Mouse (Mus musculus): ENCODE measurements at regions not wholly inside any gene's neighbourhood (a gene's known extent, or its start where the extent isn't known, plus 50 kb on each side); places are given as distances from the start of the nearest gene placed in this dataset.

DNA sequence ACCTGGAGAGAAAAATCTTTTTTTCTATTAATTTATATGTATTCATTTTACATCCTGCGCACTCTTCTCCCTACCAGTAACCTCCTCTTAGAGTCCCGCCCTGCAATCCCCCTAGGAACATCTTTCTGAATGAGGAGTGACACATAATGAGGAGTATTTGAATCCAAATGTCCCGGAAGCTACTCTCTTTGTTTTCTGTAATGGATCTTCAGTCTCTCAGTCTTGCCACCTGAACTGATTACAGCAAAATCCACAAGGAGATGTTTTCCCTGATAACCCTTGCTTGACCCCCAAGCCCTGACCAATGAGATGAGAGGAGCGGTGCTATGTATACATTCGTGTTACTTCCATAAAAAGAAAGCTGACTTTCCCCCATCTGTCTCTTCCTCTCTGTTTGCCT is 334.4 kb upstream of the Marcks start:
- no peaks in the 10 kb centered on the region for H3K36me3 ChIP-seq
- no peaks in the 10 kb centered on the region for H3K9me3 ChIP-seq
- no peak overlapping the region for H3K4me3 ChIP-seq
- 79% methylated on average over 5 of the region's 5 CpGs for WGBS
- H3K27me3 ChIP-seq, result no peaks in the 10 kb centered on the region
- H3K9ac ChIP-seq, result no peak overlapping the region
- no peak for ATAC-seq (ENCODE audit: low FRiP score, low read depth)
- H3K4me1 ChIP-seq (replicated peaks), result no peaks in the 10 kb centered on the region
- no peak overlapping the region for H3K4me2 ChIP-seq
- H3K27ac ChIP-seq (replicated peaks), result no peak overlapping the region

- ATAC-seq (ENCODE audit: low FRiP score, low read depth), result no peak
- no peaks in the 10 kb centered on the region for H3K27me3 ChIP-seq
Observed at GRCm38 (mm10) chr10:37457384-37457783, 318.7 kb upstream of the Marcks start.

DNA sequence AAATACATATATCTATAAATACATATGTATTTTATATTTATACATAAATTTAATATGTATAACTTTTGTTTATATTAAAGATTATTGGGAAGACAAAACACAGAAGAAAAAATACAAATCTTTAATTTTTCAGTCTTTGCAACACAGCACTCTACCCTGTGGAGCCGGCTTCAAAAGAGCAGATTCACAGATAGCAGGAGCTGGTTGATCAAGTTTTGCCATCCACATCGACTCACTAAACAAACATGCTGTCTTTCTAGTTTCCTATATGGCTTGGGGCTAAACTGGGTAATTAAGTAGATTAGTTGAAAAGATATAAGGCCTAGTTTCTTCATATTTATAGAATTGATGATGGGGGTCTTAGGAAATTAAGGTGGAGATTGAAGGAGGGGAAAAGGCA is 311.2 kb upstream of the Marcks start:
- no peak overlapping the region for H3K9ac ChIP-seq
- H3K4me2 ChIP-seq, result no peak overlapping the region
- no peak overlapping the region for H3K27ac ChIP-seq (replicated peaks)
- no peak for ATAC-seq (ENCODE audit: low FRiP score, low read depth)
- 88% methylated on average over 2 of the region's 2 CpGs for WGBS
- no peaks in the 10 kb centered on the region for H3K27me3 ChIP-seq
- no peak overlapping the region for H3K4me3 ChIP-seq
- H3K36me3 ChIP-seq, result no peaks in the 10 kb centered on the region
- no peaks in the 10 kb centered on the region for H3K9me3 ChIP-seq
- no peaks in the 10 kb centered on the region for H3K4me1 ChIP-seq (replicated peaks)

More at GRCm38 (mm10) chr10:37457384-37457783, 318.7 kb upstream of the Marcks start:
- Histone ChIP-seq H3K27ac (replicated peaks) (no peak overlapping the region), H3K4me3 (no peak overlapping the region), H3K4me1 (replicated peaks) (no peaks in the 10 kb centered on the region), H3K9me3 (no peaks in the 10 kb centered on the region), H3K9ac (no peak overlapping the region), H3K36me3 (no peaks in the 10 kb centered on the region), H3K4me2 (no peak overlapping the region)
- WGBS, result 78% methylated on average over 2 of the region's 2 CpGs

GRCm38 (mm10) chr10:37447333-37448204 is 308.8 kb upstream of the Marcks start:
- Histone ChIP-seq H3K9me3 (no peaks in the 10 kb centered on the region), H3K36me3 (no peaks in the 10 kb centered on the region), H3K4me2 (no peak overlapping the region), H3K4me3 (no peak overlapping the region), H3K9ac (no peak overlapping the region), H3K27ac (replicated peaks) (no peak overlapping the region), H3K27me3 (no peaks in the 10 kb centered on the region), H3K4me1 (replicated peaks) (no peaks in the 10 kb centered on the region)
- 77% methylated on average over 4 of the region's 4 CpGs for WGBS
- ATAC-seq (ENCODE audit: low FRiP score, low read depth), result no peak

- H3K36me3 ChIP-seq, result no peaks in the 10 kb centered on the region
- peak; percentile 80 for ATAC-seq (ENCODE audit: low FRiP score, low read depth)
- H3K9ac ChIP-seq, result no peak overlapping the region
- H3K9me3 ChIP-seq, result no peaks in the 10 kb centered on the region
- H3K27me3 ChIP-seq, result no peaks in the 10 kb centered on the region
- H3K4me1 ChIP-seq (replicated peaks), result 0 out of 2 replicates have a peak, but pooled peaks cover 2% of the 10 kb centered on the region
- H3K4me2 ChIP-seq, result no peak overlapping the region
- 41% methylated on average over 4 of the region's 4 CpGs for WGBS
- H3K4me3 ChIP-seq, result no peak overlapping the region
- no peak overlapping the region for H3K27ac ChIP-seq (replicated peaks)
Observed at GRCm38 (mm10) chr10:37439863-37440613, 301.3 kb upstream of the Marcks start.

GRCm38 (mm10) chr10:37438312-37438711 is 299.6 kb upstream of the Marcks start:
- no peak for ATAC-seq (ENCODE audit: low FRiP score, low read depth)
- 52% methylated on average over 3 of the region's 3 CpGs for WGBS
- H3K27ac ChIP-seq (replicated peaks), result no peak overlapping the region
- H3K4me2 ChIP-seq, result no peak overlapping the region
- H3K36me3 ChIP-seq, result no peaks in the 10 kb centered on the region
- no peak overlapping the region for H3K4me3 ChIP-seq
- H3K4me1 ChIP-seq (replicated peaks), result 0 out of 2 replicates have a peak, but pooled peaks cover 2% of the 10 kb centered on the region
- H3K9ac ChIP-seq, result no peak overlapping the region
- H3K9me3 ChIP-seq, result no peaks in the 10 kb centered on the region
- no peaks in the 10 kb centered on the region for H3K27me3 ChIP-seq

GRCm38 (mm10) chr10:37436849-37437248 is 298.1 kb upstream of the Marcks start:
- Histone ChIP-seq H3K4me1 (replicated peaks) (0 out of 2 replicates have a peak, but pooled peaks cover 2% of the 10 kb centered on the region), H3K27me3 (no peaks in the 10 kb centered on the region), H3K27ac (replicated peaks) (no peak overlapping the region), H3K4me3 (no peak overlapping the region), H3K9me3 (no peaks in the 10 kb centered on the region), H3K4me2 (no peak overlapping the region), H3K9ac (no peak overlapping the region), H3K36me3 (no peaks in the 10 kb centered on the region)
- no peak for ATAC-seq (ENCODE audit: low FRiP score, low read depth)

- no peak overlapping the region for H3K4me2 ChIP-seq
- no peaks in the 10 kb centered on the region for H3K36me3 ChIP-seq
- no peak overlapping the region for H3K9ac ChIP-seq
- H3K27ac ChIP-seq (replicated peaks), result no peak overlapping the region
- H3K4me3 ChIP-seq, result no peak overlapping the region
- no peaks in the 10 kb centered on the region for H3K9me3 ChIP-seq
- no peaks in the 10 kb centered on the region for H3K27me3 ChIP-seq
- WGBS, result 50% methylated on average over 5 of the region's 5 CpGs
- H3K4me1 ChIP-seq (replicated peaks), result 0 out of 2 replicates have a peak, but pooled peaks cover 2% of the 10 kb centered on the region
- no peak; the same call in 1 of the 2 replicates for ATAC-seq (ENCODE audit: low FRiP score, low read depth)
Observed at GRCm38 (mm10) chr10:37434229-37434628, 295.5 kb upstream of the Marcks start.

- H3K27ac ChIP-seq (replicated peaks), result no peak overlapping the region
- H3K27me3 ChIP-seq, result no peaks in the 10 kb centered on the region
- H3K4me3 ChIP-seq, result no peak overlapping the region
- no peaks in the 10 kb centered on the region for H3K9me3 ChIP-seq
- no peaks in the 10 kb centered on the region for H3K36me3 ChIP-seq
- H3K4me2 ChIP-seq, result no peak overlapping the region
- H3K4me1 ChIP-seq (replicated peaks), result no peaks in the 10 kb centered on the region
- no peak for ATAC-seq (ENCODE audit: low FRiP score, low read depth)
- H3K9ac ChIP-seq, result no peak overlapping the region
- WGBS, result 63% methylated on average over 1 of the region's 1 CpGs
Observed at GRCm38 (mm10) chr10:37423047-37423446, 284.3 kb upstream of the Marcks start.

- no peak overlapping the region for H3K4me3 ChIP-seq
- H3K36me3 ChIP-seq, result no peaks in the 10 kb centered on the region
- WGBS, result 58% methylated on average over 2 of the region's 2 CpGs
- H3K9me3 ChIP-seq, result no peaks in the 10 kb centered on the region
- H3K9ac ChIP-seq, result no peak overlapping the region
- H3K4me2 ChIP-seq, result no peak overlapping the region
- H3K27me3 ChIP-seq, result no peaks in the 10 kb centered on the region
- H3K27ac ChIP-seq (replicated peaks), result no peak overlapping the region
- no peak for ATAC-seq (ENCODE audit: low FRiP score, low read depth)
- no peaks in the 10 kb centered on the region for H3K4me1 ChIP-seq (replicated peaks)
Observed at GRCm38 (mm10) chr10:37422612-37423011, 283.9 kb upstream of the Marcks start.

DNA sequence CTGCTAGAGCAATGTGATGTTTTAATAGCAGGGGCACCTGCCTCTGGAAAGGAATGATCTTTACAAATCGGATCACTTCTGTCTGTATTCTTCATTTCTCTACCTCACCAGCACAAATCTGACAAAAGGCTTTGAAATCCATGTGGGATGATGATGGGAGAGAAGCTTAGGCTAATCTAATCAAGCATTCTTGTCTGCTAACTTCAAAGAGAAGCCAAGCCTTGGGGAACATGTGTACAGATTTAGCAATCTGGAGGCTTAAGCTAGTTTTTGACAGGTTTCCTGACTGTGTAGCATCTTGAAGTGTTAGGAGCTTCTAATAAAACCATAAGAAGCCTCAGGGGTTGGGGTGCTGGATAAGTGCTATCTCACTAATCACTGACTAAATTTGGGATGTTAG is 277.6 kb upstream of the Marcks start:
- Histone ChIP-seq H3K36me3 (no peaks in the 10 kb centered on the region), H3K4me3 (no peak overlapping the region), H3K9me3 (no peaks in the 10 kb centered on the region), H3K27me3 (no peaks in the 10 kb centered on the region), H3K9ac (no peak overlapping the region), H3K27ac (replicated peaks) (no peak overlapping the region), H3K4me1 (replicated peaks) (no peaks in the 10 kb centered on the region), H3K4me2 (no peak overlapping the region)
- 74% methylated on average over 1 of the region's 1 CpGs for WGBS
- no peak for ATAC-seq (ENCODE audit: low FRiP score, low read depth)

DNA sequence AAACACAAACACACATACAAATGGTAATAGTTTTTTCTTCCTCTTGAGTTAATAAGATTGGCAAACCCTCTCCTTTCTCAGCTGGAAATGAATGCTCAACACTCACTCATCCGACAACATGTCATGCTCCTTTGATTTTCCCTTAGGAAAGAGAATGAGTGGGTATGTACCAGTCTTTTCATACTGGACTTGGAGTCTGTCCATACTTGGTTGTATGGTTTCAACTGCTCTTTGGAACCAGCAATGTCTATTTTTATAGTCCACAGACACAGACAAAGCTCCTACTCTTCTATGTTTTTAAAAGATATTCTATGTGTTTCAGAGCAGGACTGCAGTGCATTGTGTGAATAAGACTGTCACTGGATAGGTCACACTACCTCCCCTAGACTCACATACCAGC is 273.7 kb upstream of the Marcks start:
- 42% methylated on average over 1 of the region's 1 CpGs for WGBS
- Histone ChIP-seq H3K4me3 (no peak overlapping the region), H3K27ac (replicated peaks) (no peak overlapping the region), H3K36me3 (no peaks in the 10 kb centered on the region), H3K4me1 (replicated peaks) (no peaks in the 10 kb centered on the region), H3K9ac (no peak overlapping the region), H3K9me3 (no peaks in the 10 kb centered on the region), H3K4me2 (no peak overlapping the region), H3K27me3 (no peaks in the 10 kb centered on the region)
- 0 out of 2 replicates have a peak, but pooled peaks have one; percentile 48 for ATAC-seq (ENCODE audit: low FRiP score, low read depth)
